Mouse (Mus musculus) heart, embryonic 11.5 days (tissue): ENCODE data around the gene Psen2. TPM values are rescaled to one million over a fixed set of nuclear protein-coding genes. Genes with fewer than 3 reads are reported as not detected.

Experiments
- ATAC-seq: fragments of 200-750 bp; cut with Nextera tagmentation; replicated peaks from 2 replicates; pipeline ENCODE4 v1.8.0; 2017; ENCODE audit warnings: moderate library complexity; ENCODE audit not compliant: insufficient number of reproducible peaks, low FRiP score, low TSS enrichment
- H3K27ac ChIP-seq: fragments of 300-500 bp; sonication (generic); 2 replicates; pipeline ENCODE4 v1.5.1; 2014; ENCODE audit warnings: mild to moderate bottlenecking, low read depth, low read length
- H3K27me3 ChIP-seq: fragments of 300-500 bp; sonication (generic); 2 replicates; pipeline ENCODE4 v1.6.1; 2014; ENCODE audit warnings: mild to moderate bottlenecking, low read length, mixed read lengths; ENCODE audit not compliant: control insufficient read depth, insufficient read depth
- H3K36me3 ChIP-seq: fragments of 300-500 bp; sonication (generic); 2 replicates; pipeline ENCODE4 v1.6.1; 2014; ENCODE audit warnings: mild to moderate bottlenecking, low read length, moderate library complexity, mixed read lengths; ENCODE audit not compliant: control insufficient read depth, insufficient read depth
- H3K4me1 ChIP-seq: fragments of 300-500 bp; sonication (generic); 2 replicates; pipeline ENCODE4 v1.6.1; 2014; ENCODE audit warnings: low read length; ENCODE audit not compliant: control insufficient read depth, insufficient read depth
- H3K4me2 ChIP-seq: fragments of 300-500 bp; sonication (generic); 2 replicates; pipeline ENCODE4 v1.6.1; 2014; ENCODE audit warnings: mild to moderate bottlenecking, moderate library complexity
- H3K4me3 ChIP-seq: fragments of 300-500 bp; sonication (generic); 2 replicates; pipeline ENCODE4 v1.5.1; 2014; ENCODE audit warnings: low read depth, low read length
- H3K9ac ChIP-seq: fragments of 300-500 bp; sonication (generic); 2 replicates; pipeline ENCODE4 v1.6.1; 2014; ENCODE audit warnings: mild to moderate bottlenecking, low read depth, low read length, moderate library complexity
- H3K9me3 ChIP-seq: fragments of 300-500 bp; sonication (generic); replicated peaks from 2 replicates; pipeline ENCODE4 v1.6.1; 2016; ENCODE audit warnings: low read length; ENCODE audit not compliant: control insufficient read depth
- WGBS: fragments of 180-500 bp; shearing (Covaris S2); extraction: QIAGEN DNeasy Blood & Tissue Kit; methylation state at CpG from one replicate; pipeline ENCODE4 v1.1.7; 2014; ENCODE audit not compliant: insufficient replicate concordance; 5-methylcytosine and 5-hydroxymethylcytosine counted together
- polyA plus RNA-seq: library from polyadenylated mRNA; unstranded; fragments of >200 nt; fragmentation: Nextera tagmentation; extraction: Ambion mirVana; gene quantifications from 2 replicates; pipeline ENCODE4 v1.2.1, GENCODE M21; 2014

Psen2 gene
- polyA plus RNA-seq, 1 experiment from 2014 or later, result 14.7 TPM

DNA sequence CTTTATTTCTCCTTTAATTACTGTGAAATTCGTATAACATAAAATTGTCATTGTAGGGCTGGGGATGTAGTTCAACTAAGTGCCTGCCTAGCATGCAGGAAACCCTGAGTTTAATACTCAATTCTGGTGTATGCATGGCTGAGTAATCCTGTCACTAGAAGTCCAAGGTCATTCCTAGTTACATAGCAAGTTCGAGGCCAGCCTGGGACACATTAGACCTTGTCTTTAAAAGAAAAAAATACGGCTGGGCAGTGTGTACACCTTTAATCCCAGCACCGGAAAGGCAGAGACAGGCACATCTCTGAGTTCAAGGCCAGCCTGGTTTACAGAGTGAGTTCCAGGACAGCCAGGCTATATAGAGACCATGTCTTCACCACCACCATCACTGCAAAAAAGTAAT is 6.4 kb downstream of the Psen2 start:
- peak overlapping the region; percentile 87 for H3K4me3 ChIP-seq
- peaks cover 6% of the 10 kb centered on the region; the same call in 1 of the 2 replicates for H3K27me3 ChIP-seq
- H3K27ac ChIP-seq, result no peak overlapping the region
- H3K4me1 ChIP-seq, result peaks cover 20% of the 10 kb centered on the region
- peak overlapping the region; percentile 86; the same call in 1 of the 2 replicates for H3K9ac ChIP-seq
- no peak for ATAC-seq
- H3K9me3 ChIP-seq, result no peaks in the 10 kb centered on the region
- peak overlapping the region; percentile 98 for H3K4me2 ChIP-seq
- WGBS, result 57% methylated on average over 4 of the region's 4 CpGs
- H3K36me3 ChIP-seq, result no peaks in the 10 kb centered on the region

DNA sequence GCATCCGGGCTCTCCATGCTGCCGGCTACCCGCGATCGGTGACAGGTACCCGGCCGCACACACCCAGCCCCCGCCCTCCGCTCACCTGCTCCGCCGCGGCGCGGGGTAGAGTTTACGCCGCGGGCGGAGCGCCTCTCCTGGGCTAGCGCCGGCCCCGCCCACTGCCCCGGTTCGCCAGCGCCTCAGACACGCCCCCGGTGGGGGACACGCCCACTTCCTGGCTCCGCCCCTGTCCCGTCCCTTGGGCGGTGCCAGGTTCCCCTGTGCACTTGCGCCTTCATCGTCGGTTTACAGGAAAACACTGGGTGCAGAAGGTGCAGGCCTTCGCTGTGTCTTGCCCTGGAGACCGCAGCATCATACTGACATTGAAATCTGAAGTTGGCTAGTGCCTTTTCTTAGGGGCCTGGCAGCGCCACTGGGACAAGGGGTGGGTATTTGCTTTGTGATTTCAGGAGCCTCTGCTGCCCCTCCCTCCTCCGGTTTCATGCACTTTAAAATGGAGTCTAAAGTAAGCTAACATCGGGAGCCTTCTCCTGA is 7.0 kb downstream of the Psen2 start:
- H3K36me3 ChIP-seq, result no peaks in the 10 kb centered on the region
- peak overlapping the region; percentile 98 for H3K4me2 ChIP-seq
- peak overlapping the region; percentile 86 for H3K9ac ChIP-seq
- H3K27me3 ChIP-seq, result peaks cover 6% of the 10 kb centered on the region; the same call in 1 of the 2 replicates
- peak overlapping the region; percentile 67 for H3K27ac ChIP-seq
- H3K9me3 ChIP-seq, result no peaks in the 10 kb centered on the region
- WGBS, result under 1% methylated on average over 39 of the region's 39 CpGs
- H3K4me1 ChIP-seq, result peaks cover 20% of the 10 kb centered on the region
- peak; percentile 94 for ATAC-seq
- peak overlapping the region; percentile 87 for H3K4me3 ChIP-seq

DNA sequence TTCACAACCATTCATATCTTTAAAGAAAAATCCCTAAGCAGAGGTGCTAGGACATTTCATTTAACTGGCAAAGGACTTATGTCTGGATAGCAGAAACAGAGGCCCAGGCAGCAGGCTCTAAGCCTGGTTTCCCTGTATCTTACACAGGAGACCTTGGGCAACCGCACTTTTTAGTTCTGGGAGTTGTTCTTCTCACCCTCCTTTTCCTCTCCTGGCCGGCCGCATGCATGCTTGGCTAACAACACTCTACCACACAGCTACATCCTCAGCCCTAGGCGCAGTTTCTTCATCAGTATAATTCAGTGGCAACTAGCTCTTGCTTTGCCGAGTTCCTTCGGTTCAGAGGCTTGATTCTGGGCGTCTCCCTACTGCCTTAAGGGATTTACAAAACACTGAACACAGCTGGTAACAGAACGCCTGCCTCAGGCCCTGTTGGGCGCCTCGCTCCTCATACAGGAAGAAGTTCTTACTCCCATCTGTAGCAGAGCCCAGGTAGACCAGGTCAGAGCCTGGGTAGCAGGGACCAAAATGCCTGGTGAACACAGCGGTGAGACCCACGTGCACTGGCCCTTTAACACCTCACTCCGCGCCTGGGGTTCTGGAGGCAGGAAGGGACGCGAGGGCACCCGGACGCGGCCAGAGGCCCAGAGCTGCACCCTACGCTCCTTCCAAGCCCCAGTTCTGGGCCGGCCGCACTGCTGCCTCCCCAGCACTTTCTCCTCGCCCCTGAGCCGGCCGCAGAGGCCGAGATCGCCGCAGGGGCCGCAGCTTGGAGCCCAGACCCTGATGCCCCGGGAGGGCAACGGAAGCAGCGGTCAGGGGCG is 7.7 kb downstream of the Psen2 start:
- Histone ChIP-seq H3K4me3 (peak overlapping the region; percentile 87), H3K36me3 (no peaks in the 10 kb centered on the region), H3K4me1 (peaks cover 22% of the 10 kb centered on the region), H3K27me3 (peaks cover 6% of the 10 kb centered on the region; the same call in 1 of the 2 replicates), H3K9ac (peak overlapping the region; percentile 86), H3K27ac (peak overlapping the region; percentile 67; the same call in 1 of the 2 replicates), H3K9me3 (no peaks in the 10 kb centered on the region), H3K4me2 (peak overlapping the region; percentile 98)
- WGBS, result 3% methylated on average over 33 of the region's 33 CpGs
- ATAC-seq, result peak; percentile 24

DNA sequence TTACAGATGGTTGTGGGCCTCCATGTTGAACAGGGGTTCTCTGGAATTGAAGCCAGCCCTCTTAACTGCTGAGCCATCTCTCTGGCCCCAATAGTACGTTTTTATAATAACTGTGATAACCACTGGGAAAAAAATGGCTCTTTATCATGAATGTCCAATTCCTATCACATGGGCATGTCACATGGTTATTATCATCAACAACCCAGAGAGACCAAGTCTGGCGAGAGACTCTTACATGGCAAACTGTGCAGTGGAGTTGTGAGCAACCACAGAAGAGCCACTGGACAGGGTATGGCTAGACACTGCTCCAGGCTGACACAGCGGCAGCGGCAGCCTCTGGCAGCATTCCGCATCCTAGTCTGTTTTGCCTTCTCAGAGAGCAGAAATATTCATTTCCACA is 8.9 kb downstream of the Psen2 start:
- H3K36me3 ChIP-seq, result no peaks in the 10 kb centered on the region
- H3K4me2 ChIP-seq, result 0 out of 2 replicates have a peak overlapping the region, but pooled peaks have one; percentile 98
- peaks cover 6% of the 10 kb centered on the region; the same call in 1 of the 2 replicates for H3K27me3 ChIP-seq
- ATAC-seq, result no peak
- no peak overlapping the region for H3K9ac ChIP-seq
- no peak overlapping the region for H3K4me3 ChIP-seq
- no peaks in the 10 kb centered on the region for H3K9me3 ChIP-seq
- peaks cover 30% of the 10 kb centered on the region for H3K4me1 ChIP-seq
- 83% methylated on average over 5 of the region's 5 CpGs for WGBS
- H3K27ac ChIP-seq, result no peak overlapping the region

DNA sequence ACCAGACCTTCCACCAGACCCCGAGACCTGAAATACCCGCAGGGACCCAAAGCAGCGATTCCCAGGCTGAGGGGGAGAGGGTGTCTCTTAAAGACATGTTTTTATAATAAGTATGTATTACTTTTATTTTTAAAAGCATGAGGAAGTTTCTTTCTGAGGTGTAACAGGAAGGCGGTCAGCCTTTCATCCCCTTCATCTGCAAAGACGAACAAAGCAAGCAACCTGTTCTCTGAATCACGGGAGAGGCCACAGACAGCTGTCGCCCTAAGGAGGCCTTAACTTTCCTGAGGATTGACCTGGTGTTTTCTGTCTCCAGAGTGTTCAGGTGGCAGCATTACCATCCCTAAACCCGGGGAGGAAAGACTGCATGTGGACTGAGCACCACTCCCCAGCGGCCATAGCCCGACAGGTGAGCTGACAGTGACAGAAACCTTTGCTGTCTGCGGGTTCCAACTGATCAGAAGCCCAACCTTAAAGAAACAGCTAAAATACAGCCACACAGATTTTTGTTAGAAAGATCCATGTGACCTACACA is 10.5 kb downstream of the Psen2 start:
- H3K4me2 ChIP-seq, result no peak overlapping the region
- H3K27me3 ChIP-seq, result peaks cover 4% of the 10 kb centered on the region; the same call in 1 of the 2 replicates
- ATAC-seq, result no peak
- H3K4me3 ChIP-seq, result no peak overlapping the region
- H3K9ac ChIP-seq, result no peak overlapping the region
- peaks cover 42% of the 10 kb centered on the region for H3K4me1 ChIP-seq
- no peaks in the 10 kb centered on the region for H3K9me3 ChIP-seq
- no peaks in the 10 kb centered on the region for H3K36me3 ChIP-seq
- no peak overlapping the region for H3K27ac ChIP-seq
- 81% methylated on average over 11 of the region's 11 CpGs for WGBS

DNA sequence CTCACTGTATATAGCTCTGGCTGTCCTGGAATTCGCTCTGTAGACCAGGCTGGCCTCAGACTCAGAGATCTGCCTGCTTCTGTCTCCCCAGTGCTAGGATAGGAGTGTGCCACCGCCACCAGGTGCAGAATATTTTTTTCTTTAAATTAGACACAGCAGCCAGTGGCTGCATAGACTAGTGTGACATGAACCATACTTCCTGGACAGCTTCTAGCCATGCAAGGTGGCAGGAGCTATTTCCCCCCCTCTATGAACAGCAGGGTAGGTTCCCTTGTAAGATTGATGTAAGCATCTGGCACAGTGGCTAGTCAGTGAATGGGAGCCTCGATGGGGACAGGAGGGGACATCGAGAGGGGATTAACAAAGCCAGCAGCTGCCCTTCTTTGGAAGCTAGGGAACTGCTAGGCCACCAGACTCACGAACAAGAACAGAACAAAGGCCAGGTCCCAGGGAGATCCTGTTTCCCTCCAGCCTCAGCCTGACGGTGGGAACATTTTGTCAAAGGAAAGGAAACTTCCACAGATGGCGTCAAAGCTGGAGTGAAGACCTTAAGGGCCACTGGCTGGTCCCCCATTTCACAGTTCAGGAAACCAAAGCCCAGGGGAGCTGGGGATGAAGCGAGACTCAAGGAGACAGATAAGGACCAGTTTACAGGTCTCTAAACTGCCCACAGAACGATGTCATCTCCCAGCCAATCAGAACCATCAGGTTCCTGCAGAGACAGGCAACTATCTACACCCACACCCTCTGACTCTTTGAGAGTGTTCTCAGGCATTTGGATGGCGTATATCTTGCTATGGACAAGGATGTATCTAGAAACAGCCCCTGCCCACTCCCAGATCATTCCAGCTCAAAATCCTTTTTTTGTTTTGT is 11.8 kb downstream of the Psen2 start:
- no peaks in the 10 kb centered on the region for H3K36me3 ChIP-seq
- WGBS, result 44% methylated on average over 10 of the region's 10 CpGs
- ATAC-seq, result no peak
- no peak overlapping the region for H3K9ac ChIP-seq
- H3K27me3 ChIP-seq, result peaks cover 3% of the 10 kb centered on the region; the same call in 1 of the 2 replicates
- no peaks in the 10 kb centered on the region for H3K9me3 ChIP-seq
- no peak overlapping the region for H3K27ac ChIP-seq
- H3K4me3 ChIP-seq, result no peak overlapping the region
- H3K4me1 ChIP-seq, result peaks cover 48% of the 10 kb centered on the region
- H3K4me2 ChIP-seq, result no peak overlapping the region

DNA sequence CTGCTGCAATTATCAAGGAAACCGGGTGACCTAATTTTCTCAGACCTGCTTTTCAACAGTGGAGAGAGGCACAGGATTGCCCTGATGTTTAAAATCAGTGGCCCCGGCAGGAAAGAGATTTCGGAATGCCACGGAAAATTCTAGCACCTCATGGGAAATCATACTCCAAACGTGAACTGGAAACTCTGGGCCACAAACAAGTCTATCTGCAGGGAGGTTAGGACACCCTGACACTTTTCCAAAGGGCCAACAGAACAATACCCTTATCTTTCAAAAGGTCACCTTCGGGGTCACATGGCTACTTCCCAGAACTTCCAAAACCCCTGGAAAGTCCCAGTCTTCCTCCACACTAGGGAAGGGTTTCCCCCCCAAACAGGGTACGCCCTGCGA is 12.8 kb downstream of the Psen2 start:
- WGBS, result 33% methylated on average over 8 of the region's 8 CpGs
- H3K4me1 ChIP-seq, result peaks cover 46% of the 10 kb centered on the region
- peaks cover 3% of the 10 kb centered on the region; the same call in 1 of the 2 replicates for H3K27me3 ChIP-seq
- no peak for ATAC-seq
- H3K4me2 ChIP-seq, result peak overlapping the region; percentile 48
- H3K36me3 ChIP-seq, result no peaks in the 10 kb centered on the region
- no peaks in the 10 kb centered on the region for H3K9me3 ChIP-seq
- H3K9ac ChIP-seq, result no peak overlapping the region
- H3K4me3 ChIP-seq, result no peak overlapping the region
- peak overlapping the region; percentile 51 for H3K27ac ChIP-seq
